Mouse (Mus musculus): ENCODE data around the gene Etv6.
A peak's percentile ranks its signal among the peaks of the same experiment; 100 is the strongest.

- TF ChIP-seq POLR2A (IDR thresholded peaks at IDR 0.05; ENCODE audit: control insufficient read depth, low read depth, low read length) (no peak), CTCF (IDR thresholded peaks at IDR 0.05; ENCODE audit: control insufficient read depth, insufficient read depth, insufficient replicate concordance, low read depth, low read length) (peak; percentile 37; the same call in 1 of the 2 replicates)
Measured at GRCm38 (mm10) chr6:134297884-134298619, 262.6 kb downstream of the Etv6 start.

All from testis, adult 2 months (tissue).